Mouse (Mus musculus) neural tube, embryonic 14.5 days (tissue): ENCODE measurements at regions not wholly inside any gene's neighbourhood (a gene's known extent, or its start where the extent isn't known, plus 50 kb on each side); places are given as distances from the start of the nearest gene placed in this dataset.

Source experiments
- ATAC-seq: fragments of 200-750 bp; cut with Nextera tagmentation; 2 replicates; pipeline ENCODE4 v1.8.0; 2017; ENCODE audit warnings: low read depth, mild to moderate bottlenecking, moderate TSS enrichment, moderate library complexity
- H3K27ac ChIP-seq: fragments of 300-500 bp; sonication (generic); 2 replicates; pipeline ENCODE4 v1.5.1; 2014; ENCODE audit warnings: low read depth, mild to moderate bottlenecking, control low read depth, low read length, moderate library complexity, mixed read lengths
- H3K27me3 ChIP-seq: fragments of 300-500 bp; sonication (generic); 2 replicates; pipeline ENCODE4 v1.6.1; 2014; ENCODE audit warnings: low read length; ENCODE audit not compliant: control insufficient read depth, insufficient read depth
- H3K36me3 ChIP-seq: fragments of 300-500 bp; sonication (generic); 2 replicates; pipeline ENCODE4 v1.6.1; 2014; ENCODE audit warnings: low read length, mixed read lengths; ENCODE audit not compliant: control insufficient read depth, insufficient read depth
- H3K4me1 ChIP-seq: fragments of 300-500 bp; sonication (generic); 2 replicates; pipeline ENCODE4 v1.6.1; 2014; ENCODE audit warnings: low read length; ENCODE audit not compliant: control insufficient read depth, insufficient read depth
- H3K4me2 ChIP-seq: fragments of 300-500 bp; sonication (generic); 2 replicates; pipeline ENCODE4 v1.6.1; 2014; ENCODE audit warnings: mild to moderate bottlenecking, low read depth, low read length, control low read depth
- H3K4me3 ChIP-seq: fragments of 300-500 bp; sonication (generic); 2 replicates; pipeline ENCODE4 v1.5.1; 2014; ENCODE audit warnings: low read depth, low read length, control low read depth, mixed read lengths
- H3K9ac ChIP-seq: fragments of 300-500 bp; sonication (generic); replicated peaks from 2 replicates; pipeline ENCODE4 v1.6.1; 2014; ENCODE audit warnings: low read depth, mild to moderate bottlenecking, control low read depth, low read length, mixed read lengths
- H3K9me3 ChIP-seq: fragments of 300-500 bp; sonication (generic); 2 replicates; pipeline ENCODE4 v1.6.1; 2016; ENCODE audit warnings: low read length; ENCODE audit not compliant: control insufficient read depth
- WGBS: fragments of 180-500 bp; shearing (Covaris S2); extraction: QIAGEN DNeasy Blood & Tissue Kit; methylation state at CpG from one replicate; pipeline ENCODE4 v1.1.7; 2014; 5-methylcytosine and 5-hydroxymethylcytosine counted together

DNA sequence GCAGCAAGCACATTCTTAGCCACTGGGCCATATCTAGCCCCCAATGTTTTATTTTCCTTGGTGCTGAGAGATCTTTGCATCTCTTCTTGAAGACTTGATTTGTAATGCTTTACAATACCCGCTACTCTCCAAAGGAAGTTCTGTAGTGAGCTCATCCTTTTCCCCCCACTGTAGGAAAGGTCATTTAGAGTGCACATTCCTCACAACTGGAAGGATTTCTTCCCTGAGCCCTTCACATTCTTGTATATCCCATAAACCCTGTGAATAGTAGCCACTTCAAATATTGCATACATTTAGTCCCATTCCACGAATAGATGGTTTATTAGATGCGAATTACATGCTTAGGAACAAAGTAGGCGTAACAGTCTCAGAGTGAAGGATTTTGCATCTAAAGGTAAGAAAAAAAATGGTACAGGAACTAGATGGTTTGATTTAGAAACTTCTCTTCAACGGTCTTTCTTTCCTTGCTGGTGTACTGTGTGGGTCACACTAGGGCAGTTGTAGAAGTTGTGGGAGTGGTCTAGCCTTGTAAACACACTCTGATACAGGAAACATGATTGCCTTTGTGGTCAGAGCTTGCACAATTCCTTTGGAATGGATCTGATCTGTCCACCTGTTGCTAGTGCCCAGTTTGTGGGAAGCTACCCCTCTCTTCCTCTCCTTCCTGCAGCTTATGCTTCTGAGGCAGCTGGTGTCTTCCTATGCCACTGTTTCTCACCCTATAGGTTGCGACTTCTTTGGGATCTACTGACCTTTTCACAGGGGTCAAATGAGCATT is 326.0 kb upstream of the Prickle1 start:
- H3K27me3 ChIP-seq, result no peaks in the 10 kb centered on the region
- H3K4me3 ChIP-seq, result no peak overlapping the region
- H3K27ac ChIP-seq, result no peak overlapping the region
- H3K4me2 ChIP-seq, result no peak overlapping the region
- no peak for ATAC-seq
- no peaks in the 10 kb centered on the region for H3K9me3 ChIP-seq
- WGBS, result 66% methylated on average over 6 of the region's 6 CpGs
- no peaks in the 10 kb centered on the region for H3K4me1 ChIP-seq
- no peaks in the 10 kb centered on the region for H3K36me3 ChIP-seq
- H3K9ac ChIP-seq, result no peak overlapping the region

DNA sequence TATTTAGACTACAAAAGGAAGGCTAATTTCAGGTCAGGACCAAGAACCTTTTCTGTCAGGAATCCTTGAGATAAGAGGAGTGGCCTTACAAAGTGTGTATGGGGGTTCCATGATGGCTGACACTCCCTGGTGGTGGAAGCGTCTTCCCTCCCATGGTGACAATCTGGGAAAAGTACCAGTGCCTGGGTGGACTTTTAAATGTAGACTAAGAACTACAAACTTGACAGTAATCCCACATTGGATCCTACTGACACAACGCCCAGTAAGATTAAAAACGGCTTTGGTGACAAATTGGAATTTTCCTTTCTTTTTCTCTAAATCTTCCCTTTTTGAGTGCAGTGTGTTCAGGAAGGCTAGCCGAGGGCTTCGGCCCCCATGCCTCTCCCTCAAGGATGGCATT is 325.3 kb upstream of the Prickle1 start:
- H3K27me3 ChIP-seq, result no peaks in the 10 kb centered on the region
- no peak overlapping the region for H3K9ac ChIP-seq
- H3K27ac ChIP-seq, result no peak overlapping the region
- ATAC-seq, result no peak
- H3K4me1 ChIP-seq, result no peaks in the 10 kb centered on the region
- H3K4me3 ChIP-seq, result no peak overlapping the region
- no peaks in the 10 kb centered on the region for H3K36me3 ChIP-seq
- H3K9me3 ChIP-seq, result no peaks in the 10 kb centered on the region
- no peak overlapping the region for H3K4me2 ChIP-seq
- 87% methylated on average over 5 of the region's 5 CpGs for WGBS

DNA sequence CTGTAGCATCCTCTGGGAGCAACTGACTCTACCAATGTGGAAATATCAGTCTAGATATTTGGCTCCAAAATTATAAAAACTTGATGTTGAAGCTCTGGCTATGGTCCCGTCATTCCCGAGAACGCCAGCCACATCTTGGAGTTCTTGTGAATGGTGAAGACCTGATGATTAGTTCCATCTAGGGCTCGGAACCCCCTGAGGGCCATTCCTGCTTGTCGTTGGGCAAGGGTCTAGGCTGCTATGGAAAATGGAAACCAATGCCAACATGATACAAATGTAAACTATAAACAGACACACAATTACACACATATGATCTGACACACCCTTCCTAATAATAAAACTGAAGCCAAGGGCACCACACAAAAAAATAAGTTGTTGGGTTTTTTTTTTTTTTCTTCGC is 323.9 kb upstream of the Prickle1 start:
- no peaks in the 10 kb centered on the region for H3K36me3 ChIP-seq
- H3K4me2 ChIP-seq, result no peak overlapping the region
- no peak for ATAC-seq
- no peaks in the 10 kb centered on the region for H3K9me3 ChIP-seq
- H3K9ac ChIP-seq, result no peak overlapping the region
- no peak overlapping the region for H3K27ac ChIP-seq
- H3K4me1 ChIP-seq, result no peaks in the 10 kb centered on the region
- 95% methylated on average over 6 of the region's 6 CpGs for WGBS
- H3K4me3 ChIP-seq, result no peak overlapping the region
- H3K27me3 ChIP-seq, result no peaks in the 10 kb centered on the region

DNA sequence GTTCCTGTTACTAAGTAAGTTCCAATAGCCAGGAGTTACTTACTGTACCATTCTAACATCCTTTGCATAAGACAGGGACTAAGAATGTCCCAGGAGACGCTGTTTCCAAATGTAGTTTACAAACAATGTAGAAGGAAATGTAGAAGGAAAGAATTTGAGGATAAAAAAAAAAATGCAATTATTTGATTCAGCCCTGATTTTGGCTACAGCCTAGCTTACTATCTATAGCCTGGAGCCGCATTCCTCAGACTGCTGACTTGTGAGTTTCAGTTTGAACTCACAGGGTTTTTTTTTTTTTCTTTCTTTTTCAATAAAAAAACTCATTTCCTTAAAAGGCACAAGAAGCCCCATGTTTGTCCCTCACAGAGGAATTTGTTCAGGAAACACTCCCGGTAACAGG is 321.2 kb upstream of the Prickle1 start:
- Histone ChIP-seq H3K27ac (no peak overlapping the region), H3K4me3 (no peak overlapping the region), H3K4me1 (no peaks in the 10 kb centered on the region), H3K4me2 (no peak overlapping the region), H3K9me3 (no peaks in the 10 kb centered on the region), H3K27me3 (no peaks in the 10 kb centered on the region), H3K36me3 (no peaks in the 10 kb centered on the region), H3K9ac (no peak overlapping the region)
- WGBS, result 60% methylated on average over 3 of the region's 3 CpGs
- ATAC-seq, result no peak

DNA sequence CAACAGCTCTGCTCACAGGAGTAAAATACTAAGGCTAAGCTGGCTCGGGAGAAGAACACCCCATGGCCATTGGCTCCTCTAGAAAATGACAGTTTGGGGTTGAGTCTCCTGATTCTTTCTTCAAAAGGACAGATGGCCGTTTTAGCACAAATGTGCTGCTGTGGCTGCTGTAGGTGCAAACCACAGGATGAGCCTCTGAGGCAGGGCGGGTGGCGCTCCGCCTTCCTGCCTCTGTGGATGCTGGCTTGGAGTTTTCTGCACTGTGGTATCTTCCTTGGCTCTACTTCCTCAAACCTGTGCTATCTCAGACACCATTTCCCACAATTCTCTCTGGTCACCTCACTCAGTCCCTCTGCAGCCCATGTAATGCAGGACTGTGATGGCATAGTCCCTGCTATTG is 317.8 kb upstream of the Prickle1 start:
- no peaks in the 10 kb centered on the region for H3K36me3 ChIP-seq
- H3K27me3 ChIP-seq, result no peaks in the 10 kb centered on the region
- no peak overlapping the region for H3K4me2 ChIP-seq
- WGBS, result 69% methylated on average over 5 of the region's 5 CpGs
- no peak overlapping the region for H3K9ac ChIP-seq
- ATAC-seq, result no peak
- no peaks in the 10 kb centered on the region for H3K4me1 ChIP-seq
- H3K27ac ChIP-seq, result no peak overlapping the region
- H3K9me3 ChIP-seq, result no peaks in the 10 kb centered on the region
- H3K4me3 ChIP-seq, result no peak overlapping the region

DNA sequence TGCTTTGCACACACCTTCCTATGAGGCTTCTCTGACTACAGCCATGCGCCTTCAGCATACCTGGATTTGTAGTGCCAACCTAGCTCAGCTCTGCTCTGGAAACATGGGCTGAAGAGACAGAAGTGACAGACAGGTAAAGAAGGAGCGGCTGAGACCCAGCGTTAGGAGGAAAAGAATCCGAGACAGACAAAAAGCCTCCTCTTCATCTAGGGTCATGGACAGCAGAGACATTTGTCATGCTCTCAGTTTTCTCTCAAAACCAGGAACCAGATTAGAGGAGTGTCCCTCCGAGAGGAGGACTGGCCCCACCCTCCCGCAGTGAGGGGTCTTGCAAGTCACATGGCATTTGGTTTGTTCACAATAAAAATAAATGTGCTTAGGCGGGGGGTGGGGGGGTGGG is 317.4 kb upstream of the Prickle1 start:
- Histone ChIP-seq H3K27me3 (no peaks in the 10 kb centered on the region), H3K36me3 (no peaks in the 10 kb centered on the region), H3K9ac (no peak overlapping the region), H3K27ac (no peak overlapping the region), H3K4me2 (no peak overlapping the region), H3K4me3 (no peak overlapping the region), H3K9me3 (no peaks in the 10 kb centered on the region), H3K4me1 (no peaks in the 10 kb centered on the region)
- WGBS, result 35% methylated on average over 7 of the region's 7 CpGs
- ATAC-seq, result no peak

DNA sequence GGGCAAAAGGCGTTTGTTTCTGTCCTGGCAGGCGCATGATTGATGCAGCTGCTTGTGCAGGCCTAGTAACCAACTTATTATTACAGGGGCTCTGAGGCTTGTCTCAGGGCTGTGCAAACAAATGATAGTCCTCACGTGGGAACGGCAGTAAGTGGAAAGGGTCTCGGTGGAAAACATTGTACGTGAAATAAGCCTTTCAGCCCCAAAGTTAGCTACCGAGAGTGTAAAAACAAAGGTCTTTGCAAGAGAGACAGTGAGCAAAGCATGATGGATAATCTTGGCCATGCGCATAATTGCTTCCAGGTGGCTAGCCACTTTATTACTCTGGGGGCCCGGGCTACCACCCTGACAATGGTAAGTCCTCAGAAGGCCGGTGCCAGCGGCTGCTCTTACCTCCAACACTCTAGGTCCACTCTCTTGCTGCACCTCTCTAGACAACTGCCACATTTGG is 315.3 kb upstream of the Prickle1 start:
- Histone ChIP-seq H3K4me3 (no peak overlapping the region), H3K4me2 (no peak overlapping the region), H3K9ac (no peak overlapping the region), H3K4me1 (no peaks in the 10 kb centered on the region), H3K9me3 (no peaks in the 10 kb centered on the region), H3K27ac (no peak overlapping the region), H3K36me3 (no peaks in the 10 kb centered on the region), H3K27me3 (no peaks in the 10 kb centered on the region)
- 6% methylated on average over 11 of the region's 11 CpGs for WGBS
- no peak; the same call in 1 of the 2 replicates for ATAC-seq

DNA sequence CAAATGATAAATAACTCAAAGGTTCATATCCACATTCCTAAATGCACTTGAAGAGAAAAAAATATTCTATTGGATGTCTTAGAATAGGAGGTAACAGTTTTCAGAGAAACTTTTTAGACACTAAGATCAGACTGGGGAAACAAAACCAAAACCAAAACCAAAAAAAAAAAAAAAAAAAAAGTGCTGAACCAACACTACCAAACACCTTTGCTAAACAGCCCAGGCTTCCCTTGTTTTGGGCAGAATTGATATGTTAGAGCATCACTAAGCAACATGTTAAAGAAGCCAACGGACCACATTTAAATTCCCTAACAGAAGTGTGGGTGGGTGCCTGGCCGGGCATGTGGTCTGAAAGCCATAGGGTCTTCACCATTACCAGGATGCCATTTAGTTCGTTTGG is 314.5 kb upstream of the Prickle1 start:
- Histone ChIP-seq H3K9ac (no peak overlapping the region), H3K9me3 (no peaks in the 10 kb centered on the region), H3K27ac (no peak overlapping the region), H3K36me3 (no peaks in the 10 kb centered on the region), H3K4me2 (no peak overlapping the region), H3K4me1 (no peaks in the 10 kb centered on the region), H3K4me3 (no peak overlapping the region), H3K27me3 (no peaks in the 10 kb centered on the region)
- no peak for ATAC-seq
- 84% methylated on average over 3 of the region's 3 CpGs for WGBS

DNA sequence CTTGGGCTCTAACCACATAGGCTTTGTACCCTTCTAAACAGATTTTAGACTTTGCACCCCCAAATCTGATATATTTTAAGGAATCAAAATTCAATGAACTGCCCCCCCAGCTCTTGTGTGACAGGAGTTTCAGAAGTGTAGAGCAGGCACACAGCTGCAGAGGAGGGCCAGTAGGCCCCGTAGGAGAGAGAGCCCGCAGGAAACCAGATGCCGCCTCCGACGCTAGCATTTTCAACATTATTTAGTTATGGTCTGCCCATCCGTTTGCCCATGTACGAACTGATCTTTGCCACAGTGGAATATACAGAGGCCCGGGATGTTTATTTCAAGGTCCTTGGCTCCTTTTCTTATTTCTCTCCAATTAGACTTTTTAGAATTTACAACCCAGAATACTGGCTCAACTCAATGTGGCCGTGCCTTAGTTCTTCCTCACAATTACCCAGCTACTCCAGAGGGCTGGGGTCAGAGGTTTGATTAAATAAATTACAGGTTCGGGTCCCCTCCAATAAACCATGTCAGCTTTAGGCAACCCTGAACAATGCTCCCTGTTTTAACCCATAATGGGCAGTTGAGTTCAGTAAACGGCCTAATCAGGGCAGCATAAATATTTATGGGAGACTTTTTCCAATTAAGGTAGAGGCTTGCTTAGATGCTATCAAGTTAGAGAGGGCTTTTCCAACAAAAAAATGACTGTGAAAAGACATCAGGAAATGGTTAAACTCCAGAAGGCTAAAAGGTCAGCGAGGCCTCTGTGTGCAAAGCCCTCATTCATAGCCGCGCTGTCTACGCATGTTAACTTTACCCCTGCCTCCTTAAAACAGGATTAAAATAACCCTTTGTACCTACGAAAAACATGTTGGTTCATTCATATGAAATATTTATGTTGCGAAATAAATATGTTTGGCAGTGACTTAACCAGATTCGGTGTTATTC is 308.2 kb upstream of the Prickle1 start:
- WGBS, result 19% methylated on average over 18 of the region's 18 CpGs

More for the DNA sequence above, 308.2 kb upstream of the Prickle1 start:
- H3K9ac ChIP-seq, result no peak overlapping the region
- no peak for ATAC-seq
- no peak overlapping the region for H3K4me2 ChIP-seq
- H3K9me3 ChIP-seq, result no peaks in the 10 kb centered on the region
- H3K27me3 ChIP-seq, result no peaks in the 10 kb centered on the region
- no peaks in the 10 kb centered on the region for H3K4me1 ChIP-seq
- no peaks in the 10 kb centered on the region for H3K36me3 ChIP-seq
- no peak overlapping the region for H3K27ac ChIP-seq
- no peak overlapping the region for H3K4me3 ChIP-seq
